Mouse (Mus musculus) common myeloid progenitor, adult 5-6 weeks (primary cell): ENCODE measurements around the gene Armh3. TPM values are rescaled to one million over a fixed set of nuclear protein-coding genes. Genes with fewer than 3 reads are reported as not detected.
"Not testable (repeated sequence)": the region's sequence is repeated elsewhere in the genome, so short reads cannot be mapped to it uniquely, and the experiment has no call there.

Source experiments
- ATAC-seq: replicated peaks from 2 replicates; pipeline ENCODE4 v1.8.0; 2016; ENCODE audit warnings: low read depth, mild to moderate bottlenecking, moderate TSS enrichment, inconsistent platforms; ENCODE audit not compliant: poor library complexity, severe bottlenecking
- total RNA-seq: library from RNA; stranded (forward); fragments of 200-1000, 187-1606 nt; gene quantifications from 2 replicates; pipeline ENCODE4 v1.2.3, GENCODE M21; 2017

Armh3 gene
- total RNA-seq, 1 experiment from 2014 or later, result 9.5 TPM

- no peak for ATAC-seq
Measured at GRCm38 (mm10) chr19:45993981-45994737, 4.1 kb downstream of the Armh3 start.

- ATAC-seq, result not testable (repeated sequence)
Measured at GRCm38 (mm10) chr19:45993441-45993840, 4.8 kb downstream of the Armh3 start.

GRCm38 (mm10) chr19:45991171-45991570 lies 7.1 kb downstream of the Armh3 start:
- ATAC-seq, result no peak

- no peak for ATAC-seq
Measured at GRCm38 (mm10) chr19:45988238-45988637, 10.1 kb downstream of the Armh3 start.

- ATAC-seq, result no peak
Measured at GRCm38 (mm10) chr19:45984379-45984778, 13.9 kb downstream of the Armh3 start.

GRCm38 (mm10) chr19:45960770-45961169 lies 37.5 kb downstream of the Armh3 start:
- no peak for ATAC-seq

GRCm38 (mm10) chr19:45956736-45957135 lies 41.6 kb downstream of the Armh3 start:
- ATAC-seq, result no peak

- ATAC-seq, result 0 out of 2 replicates have a peak, but pooled peaks have one; percentile 50
Measured at GRCm38 (mm10) chr19:45953286-45953685, 45.0 kb downstream of the Armh3 start.

- no peak for ATAC-seq
Measured at GRCm38 (mm10) chr19:45949236-45949635, 49.1 kb downstream of the Armh3 start.

GRCm38 (mm10) chr19:45947764-45948163 lies 50.5 kb downstream of the Armh3 start:
- no peak for ATAC-seq

- no peak for ATAC-seq
Measured at GRCm38 (mm10) chr19:45947286-45947685, 51.0 kb downstream of the Armh3 start.

- ATAC-seq, result no peak
Measured at GRCm38 (mm10) chr19:45946541-45946940, 51.7 kb downstream of the Armh3 start.

- no peak for ATAC-seq
Measured at GRCm38 (mm10) chr19:45945986-45946385, 52.3 kb downstream of the Armh3 start.

GRCm38 (mm10) chr19:45943758-45944157 lies 54.5 kb downstream of the Armh3 start:
- peak; percentile 47 for ATAC-seq

GRCm38 (mm10) chr19:45938064-45938463 lies 60.2 kb downstream of the Armh3 start:
- ATAC-seq, result no peak

GRCm38 (mm10) chr19:45937530-45937929 lies 60.8 kb downstream of the Armh3 start:
- ATAC-seq, result no peak

GRCm38 (mm10) chr19:45927236-45927635 lies 71.1 kb downstream of the Armh3 start:
- no peak for ATAC-seq

- no peak for ATAC-seq
Measured at GRCm38 (mm10) chr19:45926342-45926741, 71.9 kb downstream of the Armh3 start.

- ATAC-seq, result no peak
Measured at GRCm38 (mm10) chr19:45920299-45921090, 77.8 kb downstream of the Armh3 start.

- ATAC-seq, result no peak
Measured at GRCm38 (mm10) chr19:45918406-45918805, 79.9 kb downstream of the Armh3 start.

- no peak for ATAC-seq
Measured at GRCm38 (mm10) chr19:45917856-45918255, 80.4 kb downstream of the Armh3 start.
